Mouse (Mus musculus): Measurements from ENCODE around the gene Cadps2. TPM values are rescaled to one million over a fixed set of nuclear protein-coding genes. Genes with fewer than 3 reads are reported as not detected.

Cadps2 gene
- polyA plus RNA-seq, 1 experiment = not detected

- Histone ChIP-seq H3K27ac (ENCODE audit: insufficient read depth, low read depth, low read length) (no peak overlapping the region), H3K4me1 (ENCODE audit: control insufficient read depth, insufficient read depth, low read length) (peaks cover 8% of the 10 kb centered on the region; the same call in 1 of the 2 replicates), H3K4me3 (ENCODE audit: insufficient read depth, low read depth, low read length) (peak overlapping the region; percentile 73; the same call in 1 of the 2 replicates)
- no peak for TF ChIP-seq POLR2A (IDR thresholded peaks at IDR 0.05; ENCODE audit: insufficient read depth, low read depth, low read length)
- TF ChIP-seq CTCF (IDR thresholded peaks at IDR 0.05; ENCODE audit: insufficient read depth, low read depth, low read length) = no peak
- WGBS = 1% methylated on average over 15 of the region's 15 CpGs
Measured at GRCm38 (mm10) chr6:23840001-23840400, 780 bp upstream of the Cadps2 start.

- H3K4me1 ChIP-seq (ENCODE audit: control insufficient read depth, insufficient read depth, low read length) = peaks cover 8% of the 10 kb centered on the region; the same call in 1 of the 2 replicates
- peak overlapping the region; percentile 73 for H3K4me3 ChIP-seq (ENCODE audit: insufficient read depth, low read depth, low read length)
- no peak overlapping the region for H3K27ac ChIP-seq (ENCODE audit: insufficient read depth, low read depth, low read length)
- TF ChIP-seq POLR2A (IDR thresholded peaks at IDR 0.05; ENCODE audit: insufficient read depth, low read depth, low read length) (no peak), CTCF (IDR thresholded peaks at IDR 0.05; ENCODE audit: insufficient read depth, low read depth, low read length) (no peak)
- 4% methylated on average over 35 of the region's 35 CpGs for WGBS
Measured at GRCm38 (mm10) chr6:23838401-23839008, 716 bp downstream of the Cadps2 start.

DNA sequence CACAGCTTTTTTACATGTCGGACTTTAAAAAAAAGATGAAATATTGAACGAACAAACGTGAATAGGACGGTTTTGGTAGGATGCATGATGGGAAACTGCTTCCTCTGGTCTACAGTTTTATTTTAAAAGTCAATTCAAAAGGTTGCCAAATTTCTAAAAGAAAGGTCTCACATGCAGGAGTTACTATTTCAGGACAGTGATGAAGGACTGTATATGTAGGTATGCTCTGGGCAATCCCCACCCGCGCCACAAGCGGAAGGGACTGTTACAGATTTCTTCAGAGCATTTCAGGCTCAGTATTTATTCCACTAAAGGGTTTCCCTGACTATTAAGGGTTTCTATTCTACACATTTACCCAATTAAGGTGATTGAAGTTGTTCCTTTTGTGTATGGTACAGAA is 1.6 kb downstream of the Cadps2 start:
- TF ChIP-seq POLR2A (IDR thresholded peaks at IDR 0.05; ENCODE audit: insufficient read depth, low read depth, low read length) (no peak), CTCF (IDR thresholded peaks at IDR 0.05; ENCODE audit: insufficient read depth, low read depth, low read length) (no peak)
- Histone ChIP-seq H3K27ac (ENCODE audit: insufficient read depth, low read depth, low read length) (no peak overlapping the region), H3K4me1 (ENCODE audit: control insufficient read depth, insufficient read depth, low read length) (peaks cover 8% of the 10 kb centered on the region; the same call in 1 of the 2 replicates), H3K4me3 (ENCODE audit: insufficient read depth, low read depth, low read length) (no peak overlapping the region)
- 96% methylated on average over 7 of the region's 7 CpGs for whole genome bisulfite sequencing

DNA sequence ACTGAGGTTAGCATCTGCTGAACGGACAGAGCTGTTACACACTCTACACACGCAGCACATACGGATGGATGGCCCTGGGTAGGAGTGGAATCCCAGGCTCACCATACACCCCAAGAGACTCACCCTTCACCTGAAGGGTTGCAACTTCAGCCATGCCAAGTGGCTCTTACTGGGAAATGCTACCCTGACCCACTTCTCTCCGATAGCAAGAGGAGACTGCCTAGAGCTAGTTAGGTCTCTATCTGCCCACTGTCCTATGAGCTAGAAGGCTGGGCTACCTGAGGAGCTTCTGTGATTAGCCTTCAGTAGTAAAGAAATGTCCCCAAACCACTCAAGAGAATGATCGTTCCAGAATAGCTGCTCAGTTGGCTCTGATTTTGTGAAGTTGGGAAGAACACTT is 2.1 kb downstream of the Cadps2 start:
- WGBS = 86% methylated on average over 5 of the region's 5 CpGs
- no peak overlapping the region for H3K4me3 ChIP-seq (ENCODE audit: insufficient read depth, low read depth, low read length)

DNA sequence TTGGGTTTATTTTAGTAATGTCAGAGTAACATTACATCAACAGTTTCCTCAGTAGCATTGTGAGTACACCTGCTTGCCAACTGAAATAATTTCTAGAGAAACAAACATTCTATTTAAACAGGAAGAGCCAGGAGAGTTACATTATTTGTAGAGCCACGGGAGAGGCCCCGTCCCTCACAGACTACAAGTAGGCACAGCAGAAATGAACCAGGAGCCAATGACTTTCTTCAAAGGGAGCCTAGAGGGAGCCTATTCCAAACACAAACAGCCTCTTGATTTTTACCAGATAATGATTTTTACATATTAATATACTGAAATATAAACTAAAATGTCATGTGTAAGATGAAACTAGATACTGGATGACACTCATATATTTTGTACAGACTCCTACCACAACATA is 2.5 kb downstream of the Cadps2 start:
- Histone ChIP-seq H3K4me1 (ENCODE audit: control insufficient read depth, insufficient read depth, low read length) (peaks cover 8% of the 10 kb centered on the region; the same call in 1 of the 2 replicates), H3K27ac (ENCODE audit: insufficient read depth, low read depth, low read length) (no peak overlapping the region), H3K4me3 (ENCODE audit: insufficient read depth, low read depth, low read length) (no peak overlapping the region)
- TF ChIP-seq CTCF (IDR thresholded peaks at IDR 0.05; ENCODE audit: insufficient read depth, low read depth, low read length) (no peak), POLR2A (IDR thresholded peaks at IDR 0.05; ENCODE audit: insufficient read depth, low read depth, low read length) (no peak)
- 52% methylated on average over 2 of the region's 2 CpGs for WGBS

More for the DNA sequence above, 2.1 kb downstream of the Cadps2 start:
- Histone ChIP-seq H3K27ac (ENCODE audit: insufficient read depth, low read depth, low read length) (no peak overlapping the region), H3K4me1 (ENCODE audit: control insufficient read depth, insufficient read depth, low read length) (peaks cover 8% of the 10 kb centered on the region; the same call in 1 of the 2 replicates)
- TF ChIP-seq POLR2A (IDR thresholded peaks at IDR 0.05; ENCODE audit: insufficient read depth, low read depth, low read length) (no peak), CTCF (IDR thresholded peaks at IDR 0.05; ENCODE audit: insufficient read depth, low read depth, low read length) (no peak)

- WGBS = 96% methylated on average over 4 of the region's 4 CpGs
- H3K27ac ChIP-seq (ENCODE audit: insufficient read depth, low read depth, low read length) = no peak overlapping the region
Measured at GRCm38 (mm10) chr6:23835552-23835951, 3.7 kb downstream of the Cadps2 start.

DNA sequence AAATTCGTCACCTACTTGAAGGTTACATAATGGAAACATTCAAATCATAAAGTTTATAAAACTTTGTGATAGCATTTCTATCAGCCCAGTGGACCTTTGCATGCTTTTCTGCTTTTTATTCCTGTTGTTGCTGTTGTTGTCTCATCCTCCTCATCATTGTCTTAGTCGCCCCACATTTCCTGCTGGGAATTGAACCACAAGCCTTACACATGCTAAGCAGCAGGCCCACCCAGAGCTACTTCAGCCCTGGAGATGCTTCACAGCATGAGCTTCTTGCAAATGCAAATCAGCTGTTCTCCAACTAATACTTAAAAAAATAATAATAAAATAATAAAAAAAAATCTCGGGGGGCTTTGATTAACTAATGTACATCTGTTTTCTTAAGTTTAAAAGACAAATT is 8.5 kb downstream of the Cadps2 start:
- H3K4me3 ChIP-seq (ENCODE audit: insufficient read depth, low read depth, low read length) = no peak overlapping the region
- H3K4me1 ChIP-seq (ENCODE audit: control insufficient read depth, insufficient read depth, low read length) = no peaks in the 10 kb centered on the region
- TF ChIP-seq POLR2A (IDR thresholded peaks at IDR 0.05; ENCODE audit: insufficient read depth, low read depth, low read length) (no peak), CTCF (IDR thresholded peaks at IDR 0.05; ENCODE audit: insufficient read depth, low read depth, low read length) (no peak)
- WGBS = 68% methylated on average over 3 of the region's 3 CpGs
- no peak overlapping the region for H3K27ac ChIP-seq (ENCODE audit: insufficient read depth, low read depth, low read length)

More at GRCm38 (mm10) chr6:23835552-23835951, 3.7 kb downstream of the Cadps2 start:
- no peak for TF ChIP-seq CTCF (IDR thresholded peaks at IDR 0.05; ENCODE audit: insufficient read depth, low read depth, low read length)
- Histone ChIP-seq H3K4me1 (ENCODE audit: control insufficient read depth, insufficient read depth, low read length) (peaks cover 8% of the 10 kb centered on the region; the same call in 1 of the 2 replicates), H3K4me3 (ENCODE audit: insufficient read depth, low read depth, low read length) (no peak overlapping the region)

GRCm38 (mm10) chr6:23829338-23829737 is 9.9 kb downstream of the Cadps2 start:
- no peak for TF ChIP-seq POLR2A (IDR thresholded peaks at IDR 0.05; ENCODE audit: insufficient read depth, low read depth, low read length)
- no peak for TF ChIP-seq CTCF (IDR thresholded peaks at IDR 0.05; ENCODE audit: insufficient read depth, low read depth, low read length)
- 87% methylated on average over 2 of the region's 2 CpGs for WGBS
- H3K4me3 ChIP-seq (ENCODE audit: insufficient read depth, low read depth, low read length) = no peak overlapping the region
- H3K27ac ChIP-seq (ENCODE audit: insufficient read depth, low read depth, low read length) = no peak overlapping the region
- no peaks in the 10 kb centered on the region for H3K4me1 ChIP-seq (ENCODE audit: control insufficient read depth, insufficient read depth, low read length)

DNA sequence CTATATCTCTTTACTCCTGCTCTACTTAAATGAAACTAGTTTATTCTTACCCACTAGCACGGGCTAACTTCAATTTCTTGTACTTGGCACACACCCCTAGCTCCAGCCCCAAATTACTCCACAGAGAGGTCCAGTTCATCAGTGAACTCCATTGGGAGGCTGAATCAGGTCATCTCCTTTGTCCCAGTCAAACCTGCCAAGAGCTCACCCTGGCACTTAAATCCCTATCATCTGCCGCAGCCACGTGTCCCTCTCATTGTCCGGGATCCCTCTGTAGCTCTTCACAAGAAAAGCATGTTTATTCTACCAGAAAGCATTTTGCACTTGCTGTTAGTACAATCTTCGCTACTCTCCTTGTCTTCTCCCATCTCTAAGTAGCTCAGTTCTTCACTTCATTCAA is 17.4 kb downstream of the Cadps2 start:
- WGBS = 88% methylated on average over 5 of the region's 5 CpGs
- Histone ChIP-seq H3K4me3 (ENCODE audit: insufficient read depth, low read depth, low read length) (no peak overlapping the region), H3K27ac (ENCODE audit: insufficient read depth, low read depth, low read length) (no peak overlapping the region), H3K4me1 (ENCODE audit: control insufficient read depth, insufficient read depth, low read length) (no peaks in the 10 kb centered on the region)
- TF ChIP-seq POLR2A (IDR thresholded peaks at IDR 0.05; ENCODE audit: insufficient read depth, low read depth, low read length) = no peak
- no peak for TF ChIP-seq CTCF (IDR thresholded peaks at IDR 0.05; ENCODE audit: insufficient read depth, low read depth, low read length)

Measured in olfactory bulb, adult 2 months (tissue).